Mouse (Mus musculus) brain, embryonic 14.5 days (tissue): ENCODE results near the gene Zbtb37.

Source experiments
- CTCF ChIP-seq: fragments of 200-500 bp; IDR thresholded peaks from 2 replicates; pipeline ENCODE4 v1.5.1; 2012; ENCODE audit warnings: inconsistent platforms, mild to moderate bottlenecking, moderate library complexity, borderline replicate concordance; ENCODE audit not compliant: insufficient read depth, insufficient read length; ENCODE audit errors: extremely low read depth
- POLR2A ChIP-seq: fragments of 200-500 bp; IDR thresholded peaks from 2 replicates; pipeline ENCODE4 v1.6.1; 2012; ENCODE audit warnings: mild to moderate bottlenecking, inconsistent platforms, borderline replicate concordance; ENCODE audit not compliant: poor library complexity, insufficient read depth, insufficient read length, severe bottlenecking; ENCODE audit errors: extremely low read depth

- TF ChIP-seq CTCF (no peak), POLR2A (no peak)
These were observed 29.1 kb downstream of the Zbtb37 start for GRCm38 (mm10) chr1:161005526-161005925.
